Mouse (Mus musculus) gastrocnemius, postnatal 36 days (tissue): Measurements from ENCODE around the gene Cacna1c. TPM values are rescaled to one million over a fixed set of nuclear protein-coding genes. Genes with fewer than 3 reads are reported as not detected.

Source experiments
- DNase-seq, 2 experiments: peaks; one replicate each; pipeline ENCODE4 v3.0.0; 2022
- intact Hi-C: fragments of 180-260 bp; cut with DNase I; formaldehyde crosslinking; loops from one replicate; pipeline ENCODE4 v1.15.1; 2025
- total RNA-seq, 2 experiments: library from RNA; stranded (reverse); gene quantifications; 2 replicates each; pipeline ENCODE4 v1.2.3; 2021

Gene Cacna1c
- total RNA-seq, 2 experiments from 2014 or later: 1.5 to 2.3 TPM

DNA sequence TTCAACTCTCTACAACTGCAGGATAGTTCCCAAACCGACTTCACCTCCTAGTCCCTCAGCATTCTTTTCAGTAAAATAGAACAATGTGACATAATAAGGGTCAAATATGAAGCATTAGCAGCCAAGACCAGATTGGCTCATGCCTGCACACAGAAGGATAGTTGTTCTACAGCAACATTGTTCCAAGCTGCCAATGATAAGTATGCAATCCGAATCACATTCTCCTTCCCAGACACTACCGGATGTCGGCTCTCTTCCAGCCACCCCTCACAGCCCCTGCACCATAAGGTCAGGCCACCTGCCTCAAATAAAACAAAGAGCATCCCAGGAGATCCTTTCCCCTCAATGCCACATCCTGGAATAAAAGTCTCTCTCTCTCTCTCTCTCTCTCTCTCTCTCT, 125.4 kb downstream of the Cacna1c start:
- DNase-seq: no peak
- intact Hi-C loops: no loop called here

- intact Hi-C loops: no loop called here
- DNase-seq: no peak
Observed at GRCm38 (mm10) chr6:119070351-119070750, 125.9 kb downstream of the Cacna1c start.

GRCm38 (mm10) chr6:119069145-119069544, 127.1 kb downstream of the Cacna1c start:
- intact Hi-C loops: no loop called here
- no peak for DNase-seq

- no peak for DNase-seq
- intact Hi-C loops: no loop called here
Observed at GRCm38 (mm10) chr6:119068650-119069049, 127.6 kb downstream of the Cacna1c start.

GRCm38 (mm10) chr6:119064961-119065360, 131.3 kb downstream of the Cacna1c start:
- intact Hi-C loops: no loop called here
- no peak for DNase-seq

DNA sequence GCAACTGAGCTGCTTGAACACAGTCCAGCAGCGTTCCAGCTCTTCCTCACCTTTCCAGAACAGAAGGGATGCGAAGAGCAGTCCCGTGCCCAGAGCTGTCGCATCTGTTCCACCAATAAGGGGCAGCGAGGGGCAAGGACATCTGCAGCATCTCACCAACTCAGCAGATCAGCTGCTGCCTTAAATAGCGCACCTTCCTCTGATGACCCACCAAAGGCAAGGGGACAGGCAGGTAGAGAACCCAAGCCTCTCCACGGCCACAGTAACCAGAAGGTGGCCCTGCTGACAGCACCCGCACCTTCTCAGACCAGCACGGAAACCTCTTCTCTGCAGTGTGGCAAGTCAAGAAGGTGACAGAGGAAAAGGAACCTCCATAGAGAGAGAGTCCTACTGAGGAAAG, 131.8 kb downstream of the Cacna1c start:
- DNase-seq: no peak
- intact Hi-C loops: no loop called here

DNA sequence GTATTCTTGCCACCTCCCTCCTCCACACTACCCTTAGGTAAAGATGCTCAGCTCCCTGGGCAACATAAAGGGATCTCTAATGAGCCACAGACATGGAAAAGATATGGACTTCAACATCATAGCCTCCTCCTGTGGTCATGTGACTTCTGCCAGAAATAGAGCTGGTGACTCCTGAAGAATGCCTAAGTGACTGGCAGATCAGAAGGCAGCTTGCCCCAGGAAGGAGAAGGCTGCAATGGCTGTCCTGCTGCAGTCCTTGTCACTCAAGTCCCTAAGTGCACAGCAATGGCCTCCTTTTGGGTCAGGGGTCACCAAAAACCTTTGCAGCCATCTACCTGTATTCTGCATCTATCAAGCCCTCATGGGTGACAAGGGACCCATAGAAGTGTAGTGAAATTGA, 133.5 kb downstream of the Cacna1c start:
- intact Hi-C loops: no loop called here
- no peak for DNase-seq

GRCm38 (mm10) chr6:119058896-119059295, 137.3 kb downstream of the Cacna1c start:
- intact Hi-C loops: no loop called here
- no peak for DNase-seq

DNA sequence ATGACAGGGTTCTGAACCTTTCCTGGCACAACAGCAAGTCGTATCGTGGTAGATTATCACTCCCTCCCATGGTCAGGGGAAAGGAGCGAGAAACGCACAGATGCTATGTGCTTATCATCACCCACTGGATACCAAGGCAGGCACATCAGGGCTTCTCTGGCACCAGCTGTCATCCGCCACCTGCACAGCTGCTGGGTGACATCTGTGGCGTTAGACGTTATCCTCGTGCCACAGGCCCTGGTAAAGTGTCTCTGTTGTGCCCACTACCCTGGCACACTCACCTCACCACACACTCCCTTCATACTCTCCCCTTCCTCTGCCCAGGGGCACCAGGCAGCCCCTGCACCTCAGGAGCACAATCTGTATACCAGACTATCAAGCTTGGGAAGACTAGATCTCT, 137.8 kb downstream of the Cacna1c start:
- intact Hi-C loops: no loop called here
- no peak for DNase-seq

DNA sequence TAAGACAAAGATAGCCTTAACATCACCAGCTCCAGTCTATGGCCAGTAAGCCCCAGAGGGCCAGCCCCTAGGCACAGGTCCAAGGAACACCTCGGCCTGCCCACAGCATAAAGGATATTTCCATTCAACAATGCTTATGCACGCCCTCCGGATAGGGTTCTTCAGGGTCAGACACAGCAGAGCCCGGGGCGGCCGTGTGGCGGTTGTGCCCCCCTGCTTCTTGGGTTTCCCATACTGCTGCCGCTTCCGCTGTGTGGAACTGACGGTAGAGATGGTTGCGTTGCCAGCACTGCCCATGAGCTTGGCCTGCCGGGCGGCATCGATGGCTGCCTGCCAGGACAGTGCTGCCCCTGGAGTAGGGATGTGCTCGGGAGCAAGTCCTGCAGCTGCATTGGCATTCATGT, 139.1 kb downstream of the Cacna1c start:
- intact Hi-C loops: no loop called here
- no peak for DNase-seq

DNA sequence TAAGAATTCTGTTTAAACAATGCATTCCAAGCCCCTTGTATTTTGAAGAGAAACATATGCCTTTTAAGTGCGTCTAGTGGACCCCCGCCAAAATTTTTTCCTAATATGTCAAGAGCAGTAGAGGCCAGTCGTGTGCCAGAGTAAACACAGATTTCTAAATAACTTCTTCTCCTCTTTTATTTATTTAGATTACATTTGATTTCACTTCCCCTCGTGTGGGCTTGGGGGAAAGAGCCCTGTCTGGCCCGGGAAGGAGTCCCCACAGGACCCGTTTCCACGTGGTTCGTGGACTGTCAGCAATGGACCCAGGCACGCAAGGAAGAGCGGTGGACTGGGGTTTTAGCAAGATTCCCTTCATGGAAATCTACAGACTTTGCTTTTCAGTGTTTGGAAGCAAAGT, 143.4 kb downstream of the Cacna1c start:
- no peak for DNase-seq

GRCm38 (mm10) chr6:119052366-119052765, 143.9 kb downstream of the Cacna1c start:
- intact Hi-C loops: no loop called here

More for the DNA sequence above, 143.4 kb downstream of the Cacna1c start:
- intact Hi-C loops: no loop called here

GRCm38 (mm10) chr6:119051721-119052120, 144.5 kb downstream of the Cacna1c start:
- intact Hi-C loops: no loop called here
- no peak for DNase-seq

More at GRCm38 (mm10) chr6:119052366-119052765, 143.9 kb downstream of the Cacna1c start:
- DNase-seq: no peak

- no peak for DNase-seq
- intact Hi-C loops: no loop called here
Observed at GRCm38 (mm10) chr6:119047340-119047739, 148.9 kb downstream of the Cacna1c start.

DNA sequence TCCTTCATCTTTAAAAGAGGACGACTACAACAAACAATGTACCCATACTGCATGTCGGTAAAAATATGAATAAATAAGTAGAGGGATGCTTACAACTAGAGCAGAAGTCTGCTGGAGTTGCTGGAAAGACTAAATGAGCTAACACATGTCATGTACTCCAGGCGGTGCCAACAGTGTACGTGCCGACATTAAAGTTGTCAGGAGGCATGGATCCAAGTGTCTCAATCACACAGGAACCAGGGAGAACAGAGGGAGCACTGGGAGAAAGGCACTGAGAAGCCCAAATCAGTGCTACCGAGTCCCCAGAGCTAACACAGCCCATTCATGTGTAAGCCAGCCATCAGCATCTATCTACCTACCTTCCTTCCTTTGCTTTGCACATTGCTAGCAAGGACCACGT, 150.7 kb downstream of the Cacna1c start:
- intact Hi-C loops: no loop called here
- DNase-seq: no peak

DNA sequence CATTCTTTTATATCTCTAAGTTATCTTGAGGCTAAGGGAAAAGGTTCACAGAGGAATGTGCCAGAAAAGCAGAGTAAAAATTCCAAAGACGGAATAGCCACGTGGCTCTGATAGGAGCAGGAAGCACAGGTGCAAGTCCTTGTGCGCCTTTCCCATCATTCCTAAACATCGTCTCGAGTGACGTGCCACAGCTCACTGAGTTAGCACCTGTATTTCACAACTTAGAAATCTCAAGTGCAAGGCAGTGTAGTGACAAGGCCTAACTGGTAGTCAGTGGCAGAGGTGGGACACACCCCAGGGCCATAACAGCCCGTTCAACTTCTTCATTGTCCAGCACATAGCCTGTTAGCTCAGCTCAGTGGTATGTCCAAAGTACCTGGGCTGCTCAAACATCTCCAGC, 152.1 kb downstream of the Cacna1c start:
- DNase-seq: no peak

GRCm38 (mm10) chr6:119042803-119043202, 153.4 kb downstream of the Cacna1c start:
- DNase-seq: no peak
- intact Hi-C loops: no loop called here

More for the DNA sequence above, 152.1 kb downstream of the Cacna1c start:
- intact Hi-C loops: no loop called here

DNA sequence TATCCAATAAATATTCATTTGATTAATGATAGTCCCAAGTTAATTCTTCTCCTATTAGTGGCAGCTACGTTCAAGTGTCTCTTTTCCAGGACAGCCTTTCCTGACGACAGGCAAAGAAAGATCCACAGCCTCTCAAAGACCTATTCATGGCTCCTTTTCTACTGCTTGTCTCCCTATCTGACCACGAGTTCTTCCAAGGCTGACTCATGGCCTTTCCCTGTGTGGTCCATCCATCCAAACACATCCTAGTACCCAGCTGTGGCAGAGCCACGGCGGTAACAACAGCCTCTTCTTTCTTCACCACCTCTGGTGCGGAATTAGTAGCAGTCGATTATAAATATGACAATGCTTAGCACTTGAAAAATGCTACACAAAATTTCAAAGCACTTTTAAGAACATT, 155.3 kb downstream of the Cacna1c start:
- intact Hi-C loops: no loop called here
- no peak for DNase-seq

GRCm38 (mm10) chr6:119039815-119040214, 156.4 kb downstream of the Cacna1c start:
- intact Hi-C loops: no loop called here
- no peak for DNase-seq

DNA sequence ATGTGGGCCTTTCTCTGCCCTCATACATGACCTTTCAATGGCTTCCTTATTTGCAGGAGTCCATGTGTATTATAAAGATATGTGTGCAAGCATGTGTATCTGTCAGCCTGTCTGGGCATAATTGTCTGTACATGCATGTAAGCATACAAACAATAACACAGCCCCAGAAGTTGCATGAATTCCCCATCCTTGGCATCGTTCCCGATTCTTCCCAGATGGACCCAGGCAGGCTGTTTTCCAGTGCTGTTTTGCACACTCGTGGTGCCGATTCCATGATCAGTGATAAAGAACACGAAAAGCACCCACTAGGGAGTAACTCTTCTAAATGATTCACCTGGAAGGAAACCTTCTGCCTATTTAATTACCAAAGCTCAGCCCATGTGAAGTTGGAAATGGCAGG, 156.9 kb downstream of the Cacna1c start:
- DNase-seq: no peak
- intact Hi-C loops: no loop called here

DNA sequence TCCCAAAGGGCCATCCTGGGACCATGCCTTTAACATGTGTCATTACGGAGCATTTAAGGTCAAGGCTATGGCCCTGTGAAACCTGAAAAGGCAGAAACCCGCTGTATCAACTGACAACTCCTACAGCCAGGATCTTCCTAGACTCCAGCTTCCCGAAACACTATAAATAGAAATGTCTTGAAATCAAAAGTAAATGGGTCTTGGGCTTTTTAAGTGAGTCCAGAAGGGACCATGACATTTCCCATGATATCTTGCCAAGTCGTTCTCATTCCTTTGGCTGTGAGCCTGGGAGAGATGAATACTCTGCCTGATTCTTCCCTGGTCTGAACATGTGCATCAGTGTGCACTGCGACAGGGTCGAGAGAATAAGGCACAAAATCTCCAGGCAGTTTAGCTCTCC, 158.4 kb downstream of the Cacna1c start:
- no peak for DNase-seq

DNA sequence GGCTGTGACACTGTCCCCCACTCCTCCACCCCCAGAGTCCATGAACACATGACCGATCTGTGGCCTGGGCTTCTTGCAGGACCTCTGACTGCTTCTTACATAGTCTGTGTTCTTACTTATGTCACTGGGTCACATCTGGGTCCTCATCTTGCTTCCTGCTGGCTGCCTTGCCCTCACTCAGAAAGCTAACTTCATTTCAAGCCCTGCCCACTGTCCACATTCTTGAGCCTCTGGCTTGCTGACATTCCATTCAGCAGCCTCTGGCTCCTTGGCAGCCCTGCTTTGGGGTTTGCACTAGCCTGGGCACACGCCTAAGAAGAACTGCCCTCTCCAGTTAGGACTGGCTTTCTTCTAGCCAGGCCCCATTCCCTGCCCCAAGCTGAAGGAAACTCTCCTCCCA, 159.2 kb downstream of the Cacna1c start:
- intact Hi-C loops: no loop called here
- DNase-seq: no peak

More for the DNA sequence above, 158.4 kb downstream of the Cacna1c start:
- intact Hi-C loops: no loop called here

GRCm38 (mm10) chr6:119035361-119035760, 160.9 kb downstream of the Cacna1c start:
- DNase-seq: no peak
- intact Hi-C loops: no loop called here
